Mouse (Mus musculus) frontal cortex, adult 2 months (tissue): ENCODE results near the gene 1700028K03Rik. TPM values are rescaled to one million over a fixed set of nuclear protein-coding genes. Genes with fewer than 3 reads are reported as not detected.

Source experiments
- DNase-seq, 2 experiments: peaks; one replicate each; pipeline ENCODE4 v3.0.0; 2022; ENCODE audit warnings: low spot score in 1 of 2; ENCODE audit errors: extremely low spot score in 1 of 2
- polyA plus RNA-seq: library from polyadenylated mRNA; depleted of rRNA; stranded (reverse); fragments of >200 nt; gene quantifications from 2 replicates; pipeline ENCODE4 v1.2.3, GENCODE M21; 2012; rRNA removed

Gene 1700028K03Rik
- polyA plus RNA-seq, 1 experiment, result 0.76 TPM

- no peak for DNase-seq
Observed at GRCm38 (mm10) chr5:107533590-107533989, 919 bp upstream of the 1700028K03Rik start.

GRCm38 (mm10) chr5:107541696-107542095 is 7.2 kb downstream of the 1700028K03Rik start:
- DNase-seq, result no peak

GRCm38 (mm10) chr5:107545927-107546326 is 11.4 kb downstream of the 1700028K03Rik start:
- DNase-seq, result no peak

- DNase-seq, result no peak
Observed at GRCm38 (mm10) chr5:107547955-107548354, 13.4 kb downstream of the 1700028K03Rik start.

- no peak for DNase-seq
Observed at GRCm38 (mm10) chr5:107548444-107548843, 13.9 kb downstream of the 1700028K03Rik start.

- no peak for DNase-seq
Observed at GRCm38 (mm10) chr5:107554336-107554735, 19.8 kb downstream of the 1700028K03Rik start.

- no peak for DNase-seq
Observed at GRCm38 (mm10) chr5:107556969-107557368, 22.5 kb downstream of the 1700028K03Rik start.

- no peak for DNase-seq
Observed at GRCm38 (mm10) chr5:107569148-107569547, 34.6 kb downstream of the 1700028K03Rik start.

GRCm38 (mm10) chr5:107597301-107598077 is 63.0 kb downstream of the 1700028K03Rik start, which contains the start of the genes Rpap2 and Glmn:
Gene Rpap2 (plus strand): TSS chr5:107597373.
Gene Glmn (minus strand): TSS chr5:107597888.
- peak; percentile 64 to 85 for DNase-seq

- no peak for DNase-seq
Observed at GRCm38 (mm10) chr5:107598380-107598779, 63.9 kb downstream of the 1700028K03Rik start.

Other genes starting within 250 kb of the 1700028K03Rik start
- 4.6 and 6.8 TPM in 2 replicates for gene Tgfbr3, start 245.1 kb upstream of the 1700028K03Rik start, polyA plus RNA-seq
- gene Brdt, start 203.6 kb upstream of the 1700028K03Rik start, polyA plus RNA-seq, result 10.0 and 11.2 TPM in 2 replicates
- gene Ephx4, start 132.0 kb upstream of the 1700028K03Rik start, polyA plus RNA-seq, result 72.8 and 77.9 TPM in 2 replicates
- 0.08 TPM in 1 of 2 replicates, not detected in the other for gene Lpcat2b, start 103.2 kb upstream of the 1700028K03Rik start, polyA plus RNA-seq
- 53.7 and 54.1 TPM in 2 replicates for gene Btbd8, start 96.7 kb upstream of the 1700028K03Rik start, polyA plus RNA-seq
- 0.80 and 0.94 TPM in 2 replicates for gene Gm42669, start 27.1 kb upstream of the 1700028K03Rik start, polyA plus RNA-seq
- gene Rpap2, start 62.7 kb downstream of the 1700028K03Rik start, polyA plus RNA-seq, result 13.3 and 16.0 TPM in 2 replicates
- gene Glmn, start 63.2 kb downstream of the 1700028K03Rik start, polyA plus RNA-seq, result 15.5 and 17.2 TPM in 2 replicates
- 0.10 TPM in 1 of 2 replicates, not detected in the other for gene Gfi1, start 191.3 kb downstream of the 1700028K03Rik start, polyA plus RNA-seq